In genomic region chr15:59173452-59174245, GRCm38 (mm10) we compare ENCODE assay signal across 7 mouse cellular contexts.
DNase-seq lines count a peak whose midpoint lies in the region; ATAC-seq and TF ChIP-seq lines count a peak whose summit lies in the region.

No protein-coding gene starts in this region.

- ATAC-seq in lung, embryonic 15.5 days (ENCODE audit: borderline replicate concordance, extremely low read depth, low FRiP score, low TSS enrichment), result 0 out of 2 replicates have a peak, but pooled peaks have one; percentile 44
- peak; percentile 62; the same call in 1 of the 2 replicates for ATAC-seq in forebrain, embryonic 13.5 days
- 0 out of 2 replicates have a peak, but pooled peaks have one; percentile 8 for ATAC-seq in hindbrain, embryonic 15.5 days (ENCODE audit: low FRiP score, low read depth)
- no peak for ATAC-seq in neural tube, embryonic 14.5 days (ENCODE audit: low read depth)
- no peak for ATAC-seq in CD4-positive, CD25-positive, alpha-beta regulatory T cell, adult 4 months
- no peak for ATAC-seq in megakaryocyte-erythroid progenitor cell, adult 5-6 weeks (replicated peaks; ENCODE audit: low FRiP score, low TSS enrichment, poor library complexity, severe bottlenecking)

- WGBS in lung, embryonic 15.5 days, result 68% methylated on average over 21 of the region's 21 CpGs
- WGBS in lung, adult 2 months, result 75% methylated on average over 21 of the region's 21 CpGs
- 72% methylated on average over 21 of the region's 21 CpGs for WGBS in forebrain, embryonic 13.5 days
- 69% methylated on average over 21 of the region's 21 CpGs for WGBS in hindbrain, embryonic 15.5 days
- WGBS in neural tube, embryonic 14.5 days, result 75% methylated on average over 21 of the region's 21 CpGs

- no peaks in the 10 kb centered on the region for H3K27me3 ChIP-seq in lung, embryonic 15.5 days
- H3K27me3 ChIP-seq in forebrain, embryonic 13.5 days, result no peaks in the 10 kb centered on the region
- H3K27me3 ChIP-seq in hindbrain, embryonic 15.5 days, result no peaks in the 10 kb centered on the region
- no peaks in the 10 kb centered on the region for H3K27me3 ChIP-seq in neural tube, embryonic 14.5 days (ENCODE audit: control insufficient read depth, insufficient read depth, low read length)

- no peak overlapping the region for H3K9ac ChIP-seq in lung, embryonic 15.5 days
- H3K9ac ChIP-seq in forebrain, embryonic 13.5 days, result no peak overlapping the region
- H3K9ac ChIP-seq in hindbrain, embryonic 15.5 days, result no peak overlapping the region
- no peak overlapping the region for H3K9ac ChIP-seq in neural tube, embryonic 14.5 days (replicated peaks; ENCODE audit: low read depth, low read length)

- no peak overlapping the region for H3K4me3 ChIP-seq in lung, embryonic 15.5 days
- H3K4me3 ChIP-seq in lung, adult 2 months (replicated peaks; ENCODE audit: extremely low read depth, low read depth, low read length), result no peak overlapping the region
- H3K4me3 ChIP-seq in forebrain, embryonic 13.5 days, result no peak overlapping the region
- no peak overlapping the region for H3K4me3 ChIP-seq in hindbrain, embryonic 15.5 days
- H3K4me3 ChIP-seq in neural tube, embryonic 14.5 days (ENCODE audit: low read depth, low read length), result no peak overlapping the region

- peaks cover 40% of the 10 kb centered on the region for H3K4me1 ChIP-seq in lung, embryonic 15.5 days
- H3K4me1 ChIP-seq in lung, adult 2 months (ENCODE audit: control insufficient read depth, insufficient read depth, low read length), result peaks cover 6% of the 10 kb centered on the region
- peaks cover 19% of the 10 kb centered on the region for H3K4me1 ChIP-seq in forebrain, embryonic 13.5 days
- no peaks in the 10 kb centered on the region for H3K4me1 ChIP-seq in hindbrain, embryonic 15.5 days (replicated peaks)
- no peaks in the 10 kb centered on the region for H3K4me1 ChIP-seq in neural tube, embryonic 14.5 days (ENCODE audit: control insufficient read depth, insufficient read depth, low read length)

- DNase-seq in lung, adult 2 months, result no peak

- no peak for TF ChIP-seq POLR2A in lung, adult 2 months (IDR thresholded peaks at IDR 0.05; ENCODE audit: borderline replicate concordance, extremely low read depth, low read depth, low read length)

- H3K9me3 ChIP-seq in lung, embryonic 15.5 days, result no peaks in the 10 kb centered on the region
- no peaks in the 10 kb centered on the region for H3K9me3 ChIP-seq in forebrain, embryonic 13.5 days (replicated peaks)
- H3K9me3 ChIP-seq in hindbrain, embryonic 15.5 days, result no peaks in the 10 kb centered on the region
- H3K9me3 ChIP-seq in neural tube, embryonic 14.5 days (ENCODE audit: control insufficient read depth, low read length), result no peaks in the 10 kb centered on the region

- no peak for TF ChIP-seq CTCF in lung, adult 2 months (IDR thresholded peaks at IDR 0.05; ENCODE audit: insufficient read depth, low read length)

- no peak overlapping the region for H3K4me2 ChIP-seq in lung, embryonic 15.5 days
- H3K4me2 ChIP-seq in forebrain, embryonic 13.5 days, result peak overlapping the region; percentile 7; the same call in 1 of the 2 replicates
- no peak overlapping the region for H3K4me2 ChIP-seq in hindbrain, embryonic 15.5 days
- H3K4me2 ChIP-seq in neural tube, embryonic 14.5 days (ENCODE audit: low read depth, low read length), result no peak overlapping the region

- no peaks in the 10 kb centered on the region for H3K36me3 ChIP-seq in lung, embryonic 15.5 days
- H3K36me3 ChIP-seq in forebrain, embryonic 13.5 days (ENCODE audit: poor library complexity, severe bottlenecking), result no peaks in the 10 kb centered on the region
- no peaks in the 10 kb centered on the region for H3K36me3 ChIP-seq in hindbrain, embryonic 15.5 days
- H3K36me3 ChIP-seq in neural tube, embryonic 14.5 days (ENCODE audit: control insufficient read depth, insufficient read depth, low read length), result no peaks in the 10 kb centered on the region

- peak overlapping the region; percentile 84 for H3K27ac ChIP-seq in lung, embryonic 15.5 days
- H3K27ac ChIP-seq in forebrain, embryonic 13.5 days, result peak overlapping the region; percentile 77
- 0 out of 2 replicates have a peak overlapping the region, but pooled peaks have one; percentile 52 for H3K27ac ChIP-seq in hindbrain, embryonic 15.5 days (replicated peaks)
- 0 out of 2 replicates have a peak overlapping the region, but pooled peaks have one; percentile 6 for H3K27ac ChIP-seq in neural tube, embryonic 14.5 days (ENCODE audit: low read depth, low read length)

Comparison
In these comparisons a context has a peak if more than half of its experiments do, and no peak if none do; other contexts are left out.
1. ATAC-seq: peak in lung, embryonic 15.5 days (single experiment), forebrain, embryonic 13.5 days (single experiment) and hindbrain, embryonic 15.5 days (single experiment); none in neural tube, embryonic 14.5 days (single experiment), CD4-positive, CD25-positive, alpha-beta regulatory T cell, adult 4 months (single experiment) and megakaryocyte-erythroid progenitor cell, adult 5-6 weeks (single experiment).
2. H3K27ac ChIP-seq: peak in every context shown above with its lines; median percentile 84 in lung, embryonic 15.5 days; 77 in forebrain, embryonic 13.5 days; 52 in hindbrain, embryonic 15.5 days; 6 in neural tube, embryonic 14.5 days.